Mouse (Mus musculus) lung, embryonic 16.5 days (tissue): ENCODE results near the gene Kctd15. TPM values are rescaled to one million over a fixed set of nuclear protein-coding genes. Genes with fewer than 3 reads are reported as not detected.

Source experiments
- ATAC-seq: fragments of 200-750 bp; cut with Nextera tagmentation; 2 replicates; pipeline ENCODE4 v1.8.0; 2017; ENCODE audit warnings: low read depth, mild to moderate bottlenecking, moderate library complexity
- H3K27ac ChIP-seq: fragments of 300-500 bp; sonication (generic); 2 replicates; pipeline ENCODE4 v1.5.1; 2014; ENCODE audit warnings: mild to moderate bottlenecking, control low read depth, low read length
- H3K27me3 ChIP-seq: fragments of 300-500 bp; sonication (generic); 2 replicates; pipeline ENCODE4 v1.6.1; 2014; ENCODE audit warnings: low read depth, low read length, mixed read lengths; ENCODE audit not compliant: control insufficient read depth, insufficient read depth
- H3K36me3 ChIP-seq: fragments of 300-500 bp; sonication (generic); 2 replicates; pipeline ENCODE4 v1.6.1; 2014; ENCODE audit warnings: low read length; ENCODE audit not compliant: control insufficient read depth, insufficient read depth
- H3K4me1 ChIP-seq: fragments of 300-500 bp; sonication (generic); replicated peaks from 2 replicates; pipeline ENCODE4 v1.6.1; 2014; ENCODE audit warnings: low read length, mixed read lengths; ENCODE audit not compliant: control insufficient read depth, insufficient read depth
- H3K4me2 ChIP-seq: fragments of 300-500 bp; sonication (generic); 2 replicates; pipeline ENCODE4 v1.6.1; 2014; ENCODE audit warnings: low read depth, low read length, control low read depth
- H3K4me3 ChIP-seq: fragments of 300-500 bp; sonication (generic); 2 replicates; pipeline ENCODE4 v1.5.1; 2014; ENCODE audit warnings: mild to moderate bottlenecking, low read length, control low read depth
- H3K9ac ChIP-seq: fragments of 300-500 bp; sonication (generic); 2 replicates; pipeline ENCODE4 v1.6.1; 2014; ENCODE audit warnings: low read length, control low read depth
- H3K9me3 ChIP-seq: fragments of 300-500 bp; sonication (generic); 2 replicates; pipeline ENCODE4 v1.6.1; 2016; ENCODE audit warnings: low read length; ENCODE audit not compliant: control insufficient read depth
- WGBS: fragments of 180-500 bp; shearing (Covaris S2); extraction: QIAGEN DNeasy Blood & Tissue Kit; methylation state at CpG from one replicate; pipeline ENCODE4 v1.1.7; 2014; 5-methylcytosine and 5-hydroxymethylcytosine counted together
- polyA plus RNA-seq: library from polyadenylated mRNA; unstranded; fragments of >200 nt; fragmentation: Nextera tagmentation; extraction: Ambion mirVana; gene quantifications from 2 replicates; pipeline ENCODE4 v1.2.1, GENCODE M21; 2015

Gene Kctd15
- polyA plus RNA-seq, 1 experiment from 2014 or later: 12.5 TPM

DNA sequence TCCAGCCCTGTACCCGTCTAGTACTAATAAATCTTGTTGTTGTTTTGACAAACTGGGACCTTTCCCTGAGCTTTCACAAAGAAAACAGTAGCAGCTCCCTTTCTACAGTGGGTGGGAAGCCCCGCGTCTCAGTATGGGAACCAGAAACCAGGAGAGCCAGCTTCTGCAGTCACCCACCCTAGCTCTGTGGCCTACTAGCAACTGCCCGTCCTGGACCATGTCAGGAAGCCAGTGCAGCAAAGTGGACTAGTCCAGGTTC lies 61.3 kb downstream of the Kctd15 start:
- WGBS: 60% methylated on average over 4 of the region's 4 CpGs
- no peak for ATAC-seq
- Histone ChIP-seq H3K27ac (no peak overlapping the region), H3K4me1 (peaks cover 2% of the 10 kb centered on the region; the same call in 1 of the 2 replicates), H3K4me2 (no peak overlapping the region), H3K9me3 (no peaks in the 10 kb centered on the region), H3K4me3 (no peak overlapping the region), H3K27me3 (no peaks in the 10 kb centered on the region), H3K36me3 (no peaks in the 10 kb centered on the region), H3K9ac (no peak overlapping the region)

DNA sequence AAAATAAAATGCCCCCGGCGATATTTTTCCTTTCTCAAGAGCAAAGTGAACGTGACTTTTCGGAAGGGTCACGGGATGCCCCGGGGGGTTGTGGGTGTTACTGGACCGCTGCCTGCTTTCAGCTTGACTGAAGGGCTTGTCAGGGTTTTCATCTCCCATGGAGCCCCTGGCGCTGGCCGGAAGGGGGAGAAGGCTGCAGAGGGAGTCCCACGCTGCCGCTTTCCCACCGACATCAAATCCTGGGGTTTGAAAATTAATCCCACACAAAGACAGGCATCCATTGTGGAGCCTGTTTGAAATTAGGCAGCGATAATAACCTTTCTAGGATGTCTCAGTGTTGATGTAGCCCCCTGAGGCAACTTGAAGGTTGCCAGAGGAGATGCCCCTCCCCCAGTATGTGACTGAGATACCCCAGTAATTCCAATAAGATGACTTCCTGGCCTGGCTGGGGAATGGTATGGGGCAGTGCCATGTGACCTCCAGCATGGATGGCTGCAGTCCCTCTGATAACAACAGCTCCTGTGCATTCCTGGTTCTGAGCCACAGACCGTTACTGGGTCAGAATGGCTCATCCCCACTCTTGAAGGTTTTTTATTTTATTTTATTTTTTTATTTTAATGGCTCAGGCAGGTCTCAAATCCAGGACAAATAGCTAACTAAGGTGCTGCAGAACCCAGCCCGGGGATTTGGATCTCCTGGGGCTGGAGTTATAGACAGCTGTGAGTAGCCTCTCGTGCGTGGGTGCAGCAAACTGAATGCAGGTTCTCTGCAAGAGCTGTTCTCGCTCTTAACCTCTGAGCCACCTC lies 61.8 kb downstream of the Kctd15 start:
- peak overlapping the region; percentile 42 for H3K4me3 ChIP-seq
- no peak overlapping the region for H3K27ac ChIP-seq
- ATAC-seq: no peak; the same call in 1 of the 2 replicates
- H3K4me2 ChIP-seq: peak overlapping the region; percentile 62
- H3K9ac ChIP-seq: peak overlapping the region; percentile 61
- H3K27me3 ChIP-seq: no peaks in the 10 kb centered on the region
- H3K9me3 ChIP-seq: no peaks in the 10 kb centered on the region
- peaks cover 2% of the 10 kb centered on the region; the same call in 1 of the 2 replicates for H3K4me1 ChIP-seq
- H3K36me3 ChIP-seq: no peaks in the 10 kb centered on the region
- WGBS: 31% methylated on average over 18 of the region's 18 CpGs

DNA sequence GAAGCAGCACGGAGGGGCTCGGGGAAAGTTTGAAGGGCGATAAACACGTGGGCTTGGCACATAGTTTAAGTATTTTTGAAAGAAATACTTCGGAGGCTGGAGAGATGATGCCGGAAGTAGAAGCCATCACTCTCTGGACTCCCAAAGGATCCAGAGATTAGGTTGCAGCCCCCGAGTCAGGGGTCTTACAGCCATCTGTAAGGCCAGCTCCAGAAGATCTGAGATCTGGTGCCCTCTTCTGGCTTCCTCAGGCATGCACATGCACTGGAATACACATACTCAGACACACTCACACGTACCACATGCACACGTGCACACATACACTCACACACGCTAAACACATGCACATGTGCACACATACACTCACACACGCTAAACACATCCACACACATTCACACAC lies 65.8 kb downstream of the Kctd15 start:
- H3K27ac ChIP-seq: no peak overlapping the region

More for the DNA sequence above, 65.8 kb downstream of the Kctd15 start:
- H3K9ac ChIP-seq: no peak overlapping the region
- 0 out of 2 replicates have a peak, but pooled peaks cover 2% of the 10 kb centered on the region for H3K4me1 ChIP-seq
- H3K4me2 ChIP-seq: no peak overlapping the region
- no peaks in the 10 kb centered on the region for H3K27me3 ChIP-seq
- H3K9me3 ChIP-seq: peaks cover 6% of the 10 kb centered on the region
- H3K4me3 ChIP-seq: no peak overlapping the region
- ATAC-seq: no peak
- no peaks in the 10 kb centered on the region for H3K36me3 ChIP-seq
- 88% methylated on average over 11 of the region's 11 CpGs for WGBS

Other genes with a start within 250 kb of the Kctd15 start
- 4.5 and 4.8 TPM in 2 replicates for gene Chst8, start 156.0 kb upstream of the Kctd15 start, polyA plus RNA-seq